Mouse (Mus musculus) midbrain, embryonic 16.5 days (tissue): ENCODE data around the gene Acp5. TPM values are rescaled to one million over a fixed set of nuclear protein-coding genes. Genes with fewer than 3 reads are reported as not detected.
"Not testable (repeated sequence)": the region's sequence is repeated elsewhere in the genome, so short reads cannot be mapped to it uniquely, and the experiment has no call there.

Experiments used
- ATAC-seq: fragments of 200-750 bp; cut with Nextera tagmentation; 2 replicates; pipeline ENCODE4 v1.8.0; 2017; ENCODE audit warnings: moderate TSS enrichment
- H3K27ac ChIP-seq: fragments of 300-500 bp; sonication (generic); 2 replicates; pipeline ENCODE4 v1.5.1; 2014; ENCODE audit warnings: mild to moderate bottlenecking, low read length, mixed read lengths
- H3K27me3 ChIP-seq: fragments of 300-500 bp; sonication (generic); 2 replicates; pipeline ENCODE4 v1.6.1; 2014; ENCODE audit warnings: low read depth, low read length, mixed read lengths; ENCODE audit not compliant: control insufficient read depth, insufficient read depth
- H3K36me3 ChIP-seq: fragments of 300-500 bp; sonication (generic); 2 replicates; pipeline ENCODE4 v1.6.1; 2014; ENCODE audit warnings: mild to moderate bottlenecking, low read length, moderate library complexity, mixed read lengths; ENCODE audit not compliant: control insufficient read depth, insufficient read depth
- H3K4me1 ChIP-seq: fragments of 300-500 bp; sonication (generic); 2 replicates; pipeline ENCODE4 v1.6.1; 2014; ENCODE audit warnings: mild to moderate bottlenecking, low read length, mixed read lengths; ENCODE audit not compliant: control insufficient read depth, insufficient read depth
- H3K4me2 ChIP-seq: fragments of 300-500 bp; sonication (generic); 2 replicates; pipeline ENCODE4 v1.6.1; 2014; ENCODE audit warnings: mild to moderate bottlenecking, low read length, mixed read lengths
- H3K4me3 ChIP-seq: fragments of 300-500 bp; sonication (generic); 2 replicates; pipeline ENCODE4 v1.5.1; 2014; ENCODE audit warnings: low read depth, mild to moderate bottlenecking, low read length, moderate library complexity, mixed read lengths
- H3K9ac ChIP-seq: fragments of 300-500 bp; sonication (generic); 2 replicates; pipeline ENCODE4 v1.6.1; 2014; ENCODE audit warnings: low read depth, low read length, mixed read lengths
- H3K9me3 ChIP-seq: fragments of 300-500 bp; sonication (generic); replicated peaks from 2 replicates; pipeline ENCODE4 v1.6.1; 2014; ENCODE audit warnings: mild to moderate bottlenecking, low read length, mixed read lengths; ENCODE audit not compliant: control insufficient read depth, poor library complexity, severe bottlenecking
- WGBS: fragments of 180-500 bp; shearing (Covaris S2); extraction: QIAGEN DNeasy Blood & Tissue Kit; methylation state at CpG from one replicate; pipeline ENCODE4 v1.1.7; 2014; 5-methylcytosine and 5-hydroxymethylcytosine counted together
- polyA plus RNA-seq: library from polyadenylated mRNA; unstranded; fragments of >200 nt; fragmentation: Nextera tagmentation; extraction: Ambion mirVana; gene quantifications from 2 replicates; pipeline ENCODE4 v1.2.1, GENCODE M21; 2015

Gene Acp5
- polyA plus RNA-seq, 1 experiment from 2014 or later = 4.1 TPM

DNA sequence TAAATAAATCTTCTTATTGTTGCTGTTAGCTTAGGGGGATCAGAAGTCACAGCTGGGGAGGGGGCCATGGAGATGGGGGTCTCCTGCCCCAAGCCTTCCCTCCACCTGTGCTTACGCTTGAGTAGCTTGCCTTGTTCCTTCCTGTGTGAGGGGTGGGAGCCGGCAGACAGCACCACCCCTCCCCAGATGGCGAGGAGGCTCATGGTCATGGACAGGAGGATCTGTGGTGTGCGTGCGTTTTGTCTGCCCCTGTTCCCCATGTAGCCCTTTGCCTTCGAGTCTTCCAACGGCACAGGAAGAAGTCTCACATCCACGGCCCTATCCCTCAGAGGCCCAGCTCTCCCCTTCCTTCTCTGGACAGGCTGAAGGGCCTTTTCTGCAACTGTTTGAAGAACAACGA, 26.8 kb upstream of the Acp5 start:
- Histone ChIP-seq H3K4me2 (no peak overlapping the region), H3K27ac (no peak overlapping the region), H3K36me3 (no peaks in the 10 kb centered on the region), H3K4me3 (no peak overlapping the region), H3K4me1 (peaks cover 8% of the 10 kb centered on the region; the same call in 1 of the 2 replicates), H3K9me3 (no peaks in the 10 kb centered on the region; the same call in 1 of the 2 replicates), H3K27me3 (no peaks in the 10 kb centered on the region), H3K9ac (no peak overlapping the region)
- 80% methylated on average over 9 of the region's 9 CpGs for WGBS
- no peak for ATAC-seq

DNA sequence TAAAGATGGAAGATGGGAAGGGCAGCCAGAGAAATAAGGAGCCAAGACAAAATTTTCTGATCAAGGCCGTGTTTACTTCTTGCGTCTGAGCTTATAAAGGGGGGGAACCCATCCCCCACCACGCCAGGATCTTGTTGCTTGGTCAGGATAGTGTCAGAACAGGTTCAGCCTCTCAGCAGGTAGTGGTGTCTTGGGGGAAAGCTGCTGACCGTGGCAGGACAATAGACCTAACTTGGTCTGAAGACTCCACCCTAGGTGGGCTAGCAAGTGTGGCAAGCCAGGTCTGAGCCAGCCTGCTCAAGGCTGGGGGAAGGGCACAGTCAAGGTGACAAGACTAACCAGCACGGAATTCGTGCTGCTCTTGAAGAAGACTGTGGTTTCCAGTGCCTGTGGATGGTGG, 25.8 kb upstream of the Acp5 start:
- no peaks in the 10 kb centered on the region for H3K27me3 ChIP-seq
- no peak overlapping the region for H3K27ac ChIP-seq
- H3K4me2 ChIP-seq = no peak overlapping the region
- peaks cover 8% of the 10 kb centered on the region; the same call in 1 of the 2 replicates for H3K4me1 ChIP-seq
- H3K9me3 ChIP-seq = no peaks in the 10 kb centered on the region
- H3K4me3 ChIP-seq = no peak overlapping the region
- H3K9ac ChIP-seq = no peak overlapping the region
- ATAC-seq = no peak
- WGBS = 36% methylated on average over 6 of the region's 6 CpGs
- H3K36me3 ChIP-seq = no peaks in the 10 kb centered on the region

- peak overlapping the region; percentile 69 for H3K4me3 ChIP-seq
- ATAC-seq = no peak
- peak overlapping the region; percentile 50 for H3K4me2 ChIP-seq
- no peaks in the 10 kb centered on the region for H3K36me3 ChIP-seq
- no peaks in the 10 kb centered on the region for H3K9me3 ChIP-seq
- H3K27ac ChIP-seq = peak overlapping the region; percentile 94
- H3K4me1 ChIP-seq = peaks cover 8% of the 10 kb centered on the region; the same call in 1 of the 2 replicates
- no peaks in the 10 kb centered on the region for H3K27me3 ChIP-seq
- H3K9ac ChIP-seq = peak overlapping the region; percentile 88
- 66% methylated on average over 34 of the region's 34 CpGs for WGBS
Measured at GRCm38 (mm10) chr9:22157516-22158265, 22.2 kb upstream of the Acp5 start.

GRCm38 (mm10) chr9:22156497-22157245, 21.2 kb upstream of the Acp5 start, which contains the start of gene Pigyl:
Gene Pigyl, plus strand, starts transcription at chr9:22156846.
- Histone ChIP-seq H3K27ac (peak within 1 kb of the TSS; percentile 94), H3K27me3 (no peaks in the 10 kb centered on the region), H3K36me3 (no peaks in the 10 kb centered on the region), H3K4me3 (peak within 1 kb of the TSS; percentile 69), H3K9me3 (no peaks in the 10 kb centered on the region), H3K4me1 (peaks cover 8% of the 10 kb centered on the region; the same call in 1 of the 2 replicates), H3K4me2 (peak within 1 kb of the TSS; percentile 57), H3K9ac (peak within 1 kb of the TSS; percentile 88)
- ATAC-seq = peak; percentile 98
- WGBS = under 1% methylated on average over 65 of the region's 65 CpGs

GRCm38 (mm10) chr9:22155614-22156013, 20.1 kb upstream of the Acp5 start:
- peaks cover 8% of the 10 kb centered on the region; the same call in 1 of the 2 replicates for H3K4me1 ChIP-seq
- no peak overlapping the region for H3K4me3 ChIP-seq
- H3K27ac ChIP-seq = no peak overlapping the region
- no peaks in the 10 kb centered on the region for H3K27me3 ChIP-seq
- 29% methylated on average over 10 of the region's 10 CpGs for WGBS
- H3K36me3 ChIP-seq = no peaks in the 10 kb centered on the region
- H3K9ac ChIP-seq = no peak overlapping the region
- 0 out of 2 replicates have a peak, but pooled peaks have one; percentile 4 for ATAC-seq
- H3K9me3 ChIP-seq = no peaks in the 10 kb centered on the region
- no peak overlapping the region for H3K4me2 ChIP-seq

DNA sequence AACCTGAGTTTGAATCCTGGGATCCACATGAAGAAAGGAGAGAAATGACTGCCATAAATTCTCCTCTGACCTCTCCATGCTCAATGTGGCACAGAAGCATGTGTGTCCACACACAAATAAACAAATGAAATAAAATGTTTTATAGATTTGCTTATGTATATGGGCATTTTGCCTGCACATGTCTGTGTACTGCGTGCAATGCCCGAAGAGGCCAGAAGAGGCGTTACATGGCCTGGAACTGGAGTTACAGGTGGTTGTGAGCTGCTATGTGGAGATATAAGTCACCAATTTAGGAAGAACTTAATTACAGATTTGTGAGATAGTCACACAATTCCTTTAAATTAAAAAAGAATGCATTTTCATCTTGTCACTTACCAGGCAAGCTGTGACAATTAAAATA, 18.3 kb upstream of the Acp5 start:
- Histone ChIP-seq H3K9me3 (no peaks in the 10 kb centered on the region), H3K4me3 (no peak overlapping the region), H3K27me3 (no peaks in the 10 kb centered on the region), H3K36me3 (no peaks in the 10 kb centered on the region), H3K9ac (no peak overlapping the region), H3K27ac (no peak overlapping the region), H3K4me1 (peaks cover 8% of the 10 kb centered on the region; the same call in 1 of the 2 replicates), H3K4me2 (no peak overlapping the region)
- WGBS = 89% methylated on average over 3 of the region's 3 CpGs
- ATAC-seq = no peak

- Histone ChIP-seq H3K4me3 (no peak overlapping the region), H3K4me1 (no peaks in the 10 kb centered on the region), H3K36me3 (no peaks in the 10 kb centered on the region), H3K9me3 (no peaks in the 10 kb centered on the region), H3K4me2 (no peak overlapping the region), H3K27me3 (no peaks in the 10 kb centered on the region), H3K27ac (no peak overlapping the region), H3K9ac (no peak overlapping the region)
- no peak for ATAC-seq
- WGBS = 89% methylated on average over 2 of the region's 2 CpGs
Measured at GRCm38 (mm10) chr9:22150946-22151345, 15.4 kb upstream of the Acp5 start.

- not testable (repeated sequence) for H3K36me3 ChIP-seq, H3K27ac ChIP-seq, ATAC-seq, H3K4me3 ChIP-seq, H3K9ac ChIP-seq, H3K9me3 ChIP-seq, H3K4me1 ChIP-seq, H3K4me2 ChIP-seq, H3K27me3 ChIP-seq
- 85% methylated on average over 7 of the region's 7 CpGs for WGBS
Measured at GRCm38 (mm10) chr9:22150249-22150693, 14.8 kb upstream of the Acp5 start.
